Mouse (Mus musculus) gastrocnemius, postnatal 14 days (tissue): Measurements from ENCODE around the gene Anp32b. TPM values are rescaled to one million over a fixed set of nuclear protein-coding genes. Genes with fewer than 3 reads are reported as not detected.

Source experiments
- DNase-seq: peaks from one replicate; pipeline ENCODE4 v3.0.0; 2021; ENCODE audit warnings: mixed read lengths
- intact Hi-C: fragments of 180-260 bp; cut with DNase I; formaldehyde crosslinking; loops from one replicate; pipeline ENCODE4 v1.15.1; 2025; ENCODE audit warnings: low total_unique reads
- long read RNA-seq, 2 experiments: library from polyadenylated mRNA; stranded (forward); transcript quantifications; one replicate each; pipeline ENCODE4 v2.0.0; 2021
- total RNA-seq, 2 experiments: library from RNA; stranded (reverse); gene quantifications; 2 replicates each; pipeline ENCODE4 v1.2.3; 2021

Gene Anp32b
- 10 to 100 TPM; 69.9 to 78.8 TPM for total RNA-seq
- long read RNA-seq, experiment 1, transcript Anp32b-201 (7 exons, 1,716 nt), result major isoform, 60 of 75 reads
- long read RNA-seq, experiment 1, partial matches to known transcripts, result 3 of 75 reads
- long read RNA-seq, experiment 1, other reads (novel, unspliced or antisense), result 12 of 75 reads
- long read RNA-seq, experiment 2, transcript Anp32b-201 (7 exons, 1,716 nt), result major isoform, 65 of 75 reads
- long read RNA-seq, experiment 2, partial matches to known transcripts, result 1 of 75 reads
- long read RNA-seq, experiment 2, other reads (novel, unspliced or antisense), result 9 of 75 reads

DNA sequence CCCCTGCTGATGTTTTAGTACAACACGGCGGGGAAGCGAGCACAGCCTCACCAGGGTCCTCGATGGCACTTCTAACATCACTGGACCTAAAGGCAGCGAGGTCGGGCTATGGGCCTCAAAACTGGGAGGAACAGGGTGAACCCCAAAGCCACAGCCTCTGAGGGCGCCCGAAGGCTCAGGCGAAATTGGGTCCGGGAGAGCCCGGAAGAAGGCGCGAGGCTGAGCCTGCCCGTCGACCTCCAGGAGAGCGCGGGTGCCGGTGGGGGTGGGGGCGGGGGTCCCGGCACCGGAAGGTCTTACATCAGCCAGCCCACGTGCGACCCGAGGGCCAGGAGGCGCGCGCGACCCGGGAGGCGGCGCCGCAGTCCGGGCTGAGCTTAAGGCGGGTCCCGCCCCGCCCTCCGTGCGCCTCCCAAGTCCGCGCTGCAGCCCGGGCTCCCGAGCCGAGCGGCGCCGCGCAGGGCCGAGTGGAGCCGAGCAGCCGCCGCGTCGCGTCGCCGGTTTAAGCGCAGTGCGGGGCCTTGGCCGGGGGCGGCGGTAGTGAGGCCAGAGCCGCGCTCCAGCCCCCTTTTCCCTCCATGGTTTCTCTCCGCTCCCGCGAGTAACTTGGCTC lies at the start of gene Anp32b:
Anp32b (plus strand) TSS at position 384 of the 613 bp plus-strand sequence.
- intact Hi-C loops, result loop anchor here (5.0 kb wide), 1 partner anchor 63 kb away; the partner anchor contains the start of gene Trmo
- peak; percentile 93 for DNase-seq

DNA sequence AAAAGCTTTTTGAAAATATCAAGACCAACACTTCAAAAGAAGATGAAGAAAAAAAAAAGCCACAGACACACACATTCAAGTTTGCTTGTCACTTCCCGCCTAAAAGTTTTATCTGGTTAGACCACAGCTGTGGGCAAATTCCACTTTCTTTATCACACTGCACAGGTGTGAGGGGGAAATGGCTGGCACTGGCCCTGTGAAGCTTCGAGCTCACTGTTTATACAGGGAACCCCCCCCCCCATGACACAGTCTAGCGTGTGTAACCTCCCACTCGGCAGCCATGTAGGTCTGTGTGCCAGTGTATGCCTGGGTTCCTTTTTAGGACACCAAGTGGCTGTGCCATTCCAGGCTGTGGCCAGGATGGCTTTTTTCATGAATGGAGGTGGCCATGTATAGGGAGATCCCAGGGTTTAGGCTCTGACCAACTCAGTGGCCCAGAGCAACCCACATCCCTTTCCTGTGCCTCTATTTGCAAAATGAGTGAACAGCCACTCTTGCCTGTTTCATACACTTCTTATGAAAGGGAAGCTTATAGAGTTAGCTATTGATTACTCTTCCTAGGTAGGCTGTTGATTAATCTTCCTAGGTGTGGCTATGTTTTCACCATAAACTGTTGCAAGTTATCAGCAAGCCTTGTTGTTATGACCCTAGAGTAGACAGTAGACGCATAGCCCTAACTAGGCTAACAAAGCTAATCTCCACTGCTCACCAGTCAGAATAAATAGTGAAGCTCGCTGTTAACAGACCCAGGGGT lies 46.5 kb upstream of the Anp32b start:
- no peak for DNase-seq
- intact Hi-C loops, result no loop called here

- no peak for DNase-seq
- intact Hi-C loops, result no loop called here
These were observed 43.6 kb upstream of the Anp32b start for GRCm38 (mm10) chr4:46406966-46407703.

DNA sequence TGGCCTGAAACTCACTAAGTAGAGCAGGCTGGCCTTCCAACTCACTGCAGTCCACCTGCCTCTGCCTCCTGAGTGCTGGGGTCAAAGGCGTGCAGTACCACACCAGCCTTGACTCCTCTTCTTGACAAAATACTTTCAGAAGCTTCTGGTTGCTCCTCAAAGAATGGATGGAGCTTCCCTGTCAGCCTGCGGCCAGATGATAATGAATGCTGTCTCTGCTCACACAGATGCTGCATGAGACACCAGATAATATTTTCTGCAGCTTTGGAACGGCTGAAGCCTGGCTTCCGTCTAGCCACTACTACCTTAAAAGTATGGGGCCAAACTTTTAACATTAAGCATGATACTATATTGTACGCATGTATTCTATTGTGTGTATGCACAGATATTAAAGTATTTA lies 40.0 kb upstream of the Anp32b start:
- intact Hi-C loops, result no loop called here
- no peak for DNase-seq

- no peak for DNase-seq
- intact Hi-C loops, result no loop called here
These were observed 39.2 kb upstream of the Anp32b start for GRCm38 (mm10) chr4:46411489-46411888.

- intact Hi-C loops, result no loop called here
- no peak for DNase-seq
These were observed 38.6 kb upstream of the Anp32b start for GRCm38 (mm10) chr4:46412113-46412512.

- intact Hi-C loops, result no loop called here
- no peak for DNase-seq
These were observed 37.3 kb upstream of the Anp32b start, which contains the start of gene Hemgn for GRCm38 (mm10) chr4:46413406-46413805. Hemgn (minus strand) TSS chr4:46413506.

GRCm38 (mm10) chr4:46417491-46417890 lies 33.2 kb upstream of the Anp32b start:
- intact Hi-C loops, result no loop called here
- no peak for DNase-seq

DNA sequence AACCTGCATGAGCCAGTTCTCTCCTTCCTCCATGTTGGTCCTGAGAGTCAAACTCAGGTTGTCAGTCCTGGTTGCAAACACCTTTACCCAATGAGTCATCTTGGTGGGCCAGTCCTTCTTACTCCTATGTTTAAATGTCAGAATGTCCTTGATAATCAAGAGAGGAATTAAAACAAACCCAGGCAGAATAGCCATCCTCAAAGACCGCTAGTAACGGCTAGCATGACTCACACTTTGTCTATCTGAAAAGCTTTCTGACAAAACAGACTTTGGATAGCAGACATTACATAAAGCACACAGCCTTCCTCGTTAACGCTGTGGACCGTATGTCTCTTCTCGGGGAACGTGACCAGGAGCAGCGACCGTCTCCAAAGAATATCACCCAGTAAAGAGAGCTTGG lies 31.9 kb upstream of the Anp32b start:
- DNase-seq, result no peak
- intact Hi-C loops, result no loop called here

- DNase-seq, result no peak
- intact Hi-C loops, result no loop called here
These were observed 28.1 kb upstream of the Anp32b start for GRCm38 (mm10) chr4:46422625-46423024.

DNA sequence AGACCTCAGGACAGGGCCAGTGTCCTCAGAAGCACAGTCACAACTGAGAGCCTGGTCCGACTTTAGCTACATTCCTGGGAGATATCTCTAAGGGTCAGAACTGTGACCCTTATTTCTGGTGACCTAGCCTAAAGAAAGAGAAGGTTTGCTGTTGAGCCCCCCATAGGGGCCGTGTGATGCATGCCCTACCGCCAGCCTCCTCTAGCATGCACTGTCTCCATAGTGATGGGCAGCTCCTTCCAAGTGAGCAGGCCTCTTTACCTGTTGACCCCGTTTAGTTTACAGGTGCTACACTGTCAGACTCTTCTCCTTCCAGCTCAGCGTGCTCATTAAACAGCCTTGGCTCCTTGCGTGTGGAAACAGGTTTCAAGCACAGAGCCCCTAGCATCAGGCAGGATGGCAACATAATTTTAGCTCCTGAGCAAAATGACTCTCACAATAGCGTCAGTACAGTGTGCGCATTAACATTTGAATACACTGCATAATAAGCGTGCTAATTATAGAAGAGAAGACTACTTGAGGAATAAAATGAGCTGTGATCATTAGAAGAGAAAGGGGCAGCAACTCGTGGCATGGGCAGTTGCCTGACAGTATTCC lies 21.7 kb upstream of the Anp32b start:
- intact Hi-C loops, result no loop called here
- no peak for DNase-seq

DNA sequence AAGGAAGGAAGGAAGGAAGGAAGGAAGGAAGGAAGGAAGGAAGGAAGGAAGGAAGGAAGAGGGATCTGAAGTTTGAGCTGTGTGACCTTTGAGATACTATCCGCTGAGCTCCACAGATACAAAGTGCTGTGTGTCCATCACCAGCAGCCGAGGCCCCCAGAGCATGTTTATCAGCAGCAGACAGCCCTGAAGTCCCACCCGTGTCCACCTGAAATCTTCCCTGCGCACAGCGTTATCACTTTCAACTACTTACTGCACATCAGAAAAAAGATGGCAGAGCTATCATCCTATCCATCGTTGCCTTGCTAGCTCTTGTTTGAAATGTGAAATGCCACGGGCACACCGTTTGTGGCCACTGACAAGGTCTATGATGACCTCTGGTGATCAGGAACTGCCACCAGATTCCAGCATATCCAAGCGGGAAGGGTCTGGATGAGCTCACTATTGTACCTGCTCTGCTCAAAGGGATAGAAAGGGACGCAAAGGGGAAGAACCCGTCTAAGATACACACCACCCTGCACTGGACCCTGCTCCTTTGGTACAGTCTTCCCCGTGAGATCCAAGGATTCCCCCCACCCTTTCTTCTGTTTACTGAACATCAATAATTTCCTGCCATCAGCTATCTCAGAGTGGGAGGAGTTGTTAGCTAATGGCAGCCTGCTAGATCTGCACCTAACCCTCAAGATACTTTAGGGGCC lies 18.2 kb upstream of the Anp32b start:
- no peak for DNase-seq
- intact Hi-C loops, result no loop called here

GRCm38 (mm10) chr4:46442501-46442900 lies 8.2 kb upstream of the Anp32b start:
- no peak for DNase-seq
- intact Hi-C loops, result no loop called here

- intact Hi-C loops, result no loop called here
- peak; percentile 10 for DNase-seq
These were observed 5.3 kb upstream of the Anp32b start for GRCm38 (mm10) chr4:46445237-46445945.

- intact Hi-C loops, result no loop called here
- no peak for DNase-seq
These were observed 3.2 kb upstream of the Anp32b start for GRCm38 (mm10) chr4:46447461-46447860.

GRCm38 (mm10) chr4:46448886-46449285 lies 1.8 kb upstream of the Anp32b start:
- DNase-seq, result peak; percentile 19
- intact Hi-C loops, result no loop called here

- no peak for DNase-seq
- intact Hi-C loops, result loop anchor here (5.0 kb wide), 1 partner anchor 63 kb away; the partner anchor contains the start of gene Trmo
These were observed 633 bp upstream of the Anp32b start for GRCm38 (mm10) chr4:46450020-46450518.

DNA sequence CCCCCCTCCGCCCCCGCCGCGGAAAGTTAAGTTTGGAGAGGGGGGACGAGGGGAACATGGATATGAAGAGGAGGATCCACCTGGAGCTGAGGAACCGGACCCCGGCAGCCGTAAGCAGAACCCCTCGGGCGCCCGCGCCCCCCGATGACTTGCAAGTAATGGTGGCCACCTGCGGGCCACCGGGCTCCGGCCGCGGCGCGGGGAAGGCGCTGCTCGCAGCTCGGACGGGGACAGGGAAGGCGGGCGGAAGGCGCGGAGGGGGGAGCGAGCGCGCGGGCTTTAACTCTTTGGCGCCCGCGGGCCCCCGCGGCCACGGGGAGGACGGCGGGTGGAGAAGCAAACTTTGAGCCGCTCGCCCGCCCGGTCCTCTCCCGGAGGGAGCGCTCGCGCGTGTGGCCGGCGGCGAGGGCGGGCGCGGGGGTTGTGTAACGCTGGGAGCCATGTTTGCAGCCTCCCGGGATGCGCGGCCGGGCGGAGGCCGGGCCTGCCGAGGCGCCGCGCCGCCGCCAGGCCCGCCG lies 597 bp downstream of the Anp32b start:
- DNase-seq, result peak; percentile 75

More for the DNA sequence above, 597 bp downstream of the Anp32b start:
- intact Hi-C loops, result loop anchor here (5.0 kb wide), 1 partner anchor 64 kb away; the partner anchor contains the start of gene Trmo
